Mouse (Mus musculus): Measurements from ENCODE around the gene Cenpu. TPM values are rescaled to one million over a fixed set of nuclear protein-coding genes. Genes with fewer than 3 reads are reported as not detected.

Cenpu gene
- polyA plus RNA-seq, 1 experiment from 2014 or later, result 7.6 TPM

- no peaks in the 10 kb centered on the region for H3K27me3 ChIP-seq (replicated peaks; ENCODE audit: control insufficient read depth, insufficient read depth, low read length)
- no peak for TF ChIP-seq CTCF (IDR thresholded peaks at IDR 0.05; ENCODE audit: low read depth)
These were observed 10.5 kb downstream of the Cenpu start for GRCm38 (mm10) chr8:46562333-46562732.

GRCm38 (mm10) chr8:46566914-46567529, 15.2 kb downstream of the Cenpu start:
- Histone ChIP-seq H3K27me3 (replicated peaks; ENCODE audit: control insufficient read depth, insufficient read depth, low read length) (no peaks in the 10 kb centered on the region), H3K4me2 (replicated peaks; ENCODE audit: low read depth) (no peak overlapping the region), H3K9ac (ENCODE audit: low read depth, low read length) (no peak overlapping the region), H3K4me3 (ENCODE audit: low read depth, low read length) (no peak overlapping the region), H3K4me1 (replicated peaks; ENCODE audit: control insufficient read depth, insufficient read depth, low read length) (no peaks in the 10 kb centered on the region; the same call in 1 of the 2 replicates), H3K27ac (ENCODE audit: low read depth, low read length) (no peak overlapping the region), H3K9me3 (ENCODE audit: control insufficient read depth) (no peaks in the 10 kb centered on the region), H3K36me3 (ENCODE audit: control insufficient read depth, insufficient read depth) (no peaks in the 10 kb centered on the region; the same call in 1 of the 2 replicates)
- 84% methylated on average over 7 of the region's 7 CpGs for WGBS
- ATAC-seq, result no peak
- TF ChIP-seq CTCF (IDR thresholded peaks at IDR 0.05; ENCODE audit: low read depth), result no peak

More at GRCm38 (mm10) chr8:46562333-46562732, 10.5 kb downstream of the Cenpu start:
- H3K4me2 ChIP-seq (replicated peaks; ENCODE audit: low read depth), result no peak overlapping the region
- H3K9ac ChIP-seq (ENCODE audit: low read depth, low read length), result no peak overlapping the region
- H3K9me3 ChIP-seq (ENCODE audit: control insufficient read depth), result no peaks in the 10 kb centered on the region
- ATAC-seq, result no peak
- H3K4me3 ChIP-seq (ENCODE audit: low read depth, low read length), result no peak overlapping the region
- no peak overlapping the region for H3K27ac ChIP-seq (ENCODE audit: low read depth, low read length)
- H3K36me3 ChIP-seq (ENCODE audit: control insufficient read depth, insufficient read depth), result peaks cover 10% of the 10 kb centered on the region; the same call in 1 of the 2 replicates
- H3K4me1 ChIP-seq (replicated peaks; ENCODE audit: control insufficient read depth, insufficient read depth, low read length), result no peaks in the 10 kb centered on the region
- 88% methylated on average over 16 of the region's 16 CpGs for WGBS

GRCm38 (mm10) chr8:46567946-46568345, 16.1 kb downstream of the Cenpu start:
- Histone ChIP-seq H3K9ac (ENCODE audit: low read depth, low read length) (no peak overlapping the region), H3K36me3 (ENCODE audit: control insufficient read depth, insufficient read depth) (no peaks in the 10 kb centered on the region; the same call in 1 of the 2 replicates), H3K9me3 (ENCODE audit: control insufficient read depth) (no peaks in the 10 kb centered on the region), H3K4me2 (replicated peaks; ENCODE audit: low read depth) (no peak overlapping the region), H3K27me3 (replicated peaks; ENCODE audit: control insufficient read depth, insufficient read depth, low read length) (no peaks in the 10 kb centered on the region), H3K27ac (ENCODE audit: low read depth, low read length) (no peak overlapping the region), H3K4me1 (replicated peaks; ENCODE audit: control insufficient read depth, insufficient read depth, low read length) (no peaks in the 10 kb centered on the region; the same call in 1 of the 2 replicates), H3K4me3 (ENCODE audit: low read depth, low read length) (no peak overlapping the region)
- ATAC-seq, result no peak
- TF ChIP-seq CTCF (IDR thresholded peaks at IDR 0.05; ENCODE audit: low read depth), result no peak
- 82% methylated on average over 8 of the region's 8 CpGs for WGBS

GRCm38 (mm10) chr8:46568942-46569341, 17.1 kb downstream of the Cenpu start:
- WGBS, result 47% methylated on average over 2 of the region's 2 CpGs
- Histone ChIP-seq H3K27me3 (replicated peaks; ENCODE audit: control insufficient read depth, insufficient read depth, low read length) (no peaks in the 10 kb centered on the region), H3K9me3 (ENCODE audit: control insufficient read depth) (no peaks in the 10 kb centered on the region), H3K4me1 (replicated peaks; ENCODE audit: control insufficient read depth, insufficient read depth, low read length) (no peaks in the 10 kb centered on the region; the same call in 1 of the 2 replicates), H3K36me3 (ENCODE audit: control insufficient read depth, insufficient read depth) (peaks cover under 1% of the 10 kb centered on the region; the same call in 1 of the 2 replicates), H3K4me3 (ENCODE audit: low read depth, low read length) (no peak overlapping the region), H3K27ac (ENCODE audit: low read depth, low read length) (no peak overlapping the region), H3K4me2 (replicated peaks; ENCODE audit: low read depth) (no peak overlapping the region), H3K9ac (ENCODE audit: low read depth, low read length) (no peak overlapping the region)
- ATAC-seq, result no peak
- peak; percentile 64 for TF ChIP-seq CTCF (IDR thresholded peaks at IDR 0.05; ENCODE audit: low read depth)

GRCm38 (mm10) chr8:46569659-46570441, 18.0 kb downstream of the Cenpu start:
- 44% methylated on average over 19 of the region's 19 CpGs for WGBS
- no peak overlapping the region for H3K9ac ChIP-seq (ENCODE audit: low read depth, low read length)
- no peaks in the 10 kb centered on the region for H3K27me3 ChIP-seq (replicated peaks; ENCODE audit: control insufficient read depth, insufficient read depth, low read length)
- no peak overlapping the region for H3K4me3 ChIP-seq (ENCODE audit: low read depth, low read length)
- H3K4me1 ChIP-seq (replicated peaks; ENCODE audit: control insufficient read depth, insufficient read depth, low read length), result no peaks in the 10 kb centered on the region; the same call in 1 of the 2 replicates
- peak; percentile 86 for ATAC-seq
- TF ChIP-seq CTCF (IDR thresholded peaks at IDR 0.05; ENCODE audit: low read depth), result peak; percentile 49
- peak overlapping the region; percentile 60 for H3K27ac ChIP-seq (ENCODE audit: low read depth, low read length)
- peak overlapping the region; percentile 28 for H3K4me2 ChIP-seq (replicated peaks; ENCODE audit: low read depth)
- H3K9me3 ChIP-seq (ENCODE audit: control insufficient read depth), result no peaks in the 10 kb centered on the region
- H3K36me3 ChIP-seq (ENCODE audit: control insufficient read depth, insufficient read depth), result peaks cover 6% of the 10 kb centered on the region; the same call in 1 of the 2 replicates

GRCm38 (mm10) chr8:46570673-46571072, 18.8 kb downstream of the Cenpu start:
- ATAC-seq, result no peak
- Histone ChIP-seq H3K9me3 (ENCODE audit: control insufficient read depth) (no peaks in the 10 kb centered on the region), H3K4me1 (replicated peaks; ENCODE audit: control insufficient read depth, insufficient read depth, low read length) (no peaks in the 10 kb centered on the region; the same call in 1 of the 2 replicates), H3K4me3 (ENCODE audit: low read depth, low read length) (no peak overlapping the region), H3K9ac (ENCODE audit: low read depth, low read length) (no peak overlapping the region), H3K27ac (ENCODE audit: low read depth, low read length) (peak overlapping the region; percentile 60; the same call in 1 of the 2 replicates), H3K36me3 (ENCODE audit: control insufficient read depth, insufficient read depth) (0 out of 2 replicates have a peak, but pooled peaks cover 12% of the 10 kb centered on the region), H3K27me3 (replicated peaks; ENCODE audit: control insufficient read depth, insufficient read depth, low read length) (no peaks in the 10 kb centered on the region), H3K4me2 (replicated peaks; ENCODE audit: low read depth) (no peak overlapping the region)
- no peak for TF ChIP-seq CTCF (IDR thresholded peaks at IDR 0.05; ENCODE audit: low read depth)
- WGBS, result 69% methylated on average over 13 of the region's 14 CpGs
